Mouse (Mus musculus) CD4-positive naive resting alpha-beta T cell, adult 76 days (primary cell): Measurements from ENCODE around the gene Mctp1. TPM values are rescaled to one million over a fixed set of nuclear protein-coding genes. Genes with fewer than 3 reads are reported as not detected.

ENCODE experiments used
- total RNA-seq: library from RNA; stranded (reverse); gene quantifications from one replicate; pipeline ENCODE4 v1.2.4, GENCODE M21; 2023

Mctp1 gene
- 1.3 TPM for total RNA-seq

DNA sequence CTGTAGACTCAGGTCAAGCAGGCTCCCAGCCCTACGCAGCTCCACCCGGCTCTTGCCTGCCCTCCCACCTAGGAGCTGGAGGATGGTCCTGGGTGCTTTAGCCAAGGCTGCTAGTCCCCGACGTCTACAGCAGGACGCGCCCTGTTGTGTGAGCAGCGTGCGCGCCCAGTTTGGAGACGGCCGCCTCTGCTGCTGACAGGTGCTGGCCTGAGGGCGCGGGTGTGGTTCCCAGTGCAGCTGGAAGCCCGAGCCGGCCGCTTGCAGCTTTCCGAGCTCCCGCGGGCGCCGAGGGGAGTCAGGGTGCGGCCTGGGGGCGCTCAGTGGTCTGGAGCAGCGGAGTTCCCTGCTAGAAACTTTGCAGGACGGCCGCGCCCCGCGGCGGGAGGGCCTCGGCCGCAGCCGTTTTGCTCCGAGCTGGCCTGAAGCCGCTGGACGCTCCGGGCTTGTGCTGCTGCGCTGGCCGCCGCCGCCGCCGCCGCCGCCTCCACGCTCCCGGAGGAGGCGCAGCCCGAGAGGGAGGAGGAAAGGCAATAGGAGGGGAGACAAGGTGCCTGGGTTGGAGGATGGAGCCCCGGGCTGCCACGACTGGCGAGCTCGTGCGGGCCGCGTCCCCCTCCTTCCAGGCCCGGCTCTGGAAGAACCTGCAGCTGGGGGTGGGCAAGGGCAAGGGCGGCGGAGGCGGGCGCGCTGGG is at the start of gene Mctp1:
Mctp1 (plus strand) TSS at position 564 of the 692 bp plus-strand sequence.

Other genes starting within 250 kb of the Mctp1 start
- gene Fam81b, start 79.5 kb upstream of the Mctp1 start, total RNA-seq, result not detected